Mouse (Mus musculus) thymus, adult 2 months (tissue): ENCODE results near the gene Gdpd3. TPM values are rescaled to one million over a fixed set of nuclear protein-coding genes. Genes with fewer than 3 reads are reported as not detected.

Experiments
- DNase-seq: peaks from one replicate; pipeline ENCODE4 v3.0.0; 2021
- H3K27ac ChIP-seq: fragments of 200-500 bp; 2 replicates; pipeline ENCODE4 v1.5.1; 2012; ENCODE audit warnings: low read length, control low read depth; ENCODE audit not compliant: control insufficient read depth, insufficient read depth
- H3K27me3 ChIP-seq: fragments of 200-500 bp; 2 replicates; pipeline ENCODE4 v1.6.1; 2012; ENCODE audit warnings: mild to moderate bottlenecking, low read length, moderate library complexity, mixed read lengths; ENCODE audit not compliant: control insufficient read depth, insufficient read depth
- H3K36me3 ChIP-seq: fragments of 200-500 bp; 2 replicates; pipeline ENCODE4 v1.6.1; 2012; ENCODE audit warnings: mild to moderate bottlenecking, low read length, moderate library complexity; ENCODE audit not compliant: control insufficient read depth, insufficient read depth
- H3K4me1 ChIP-seq: fragments of 200-500 bp; replicated peaks from 2 replicates; pipeline ENCODE4 v1.6.1; 2012; ENCODE audit warnings: low read length; ENCODE audit not compliant: control insufficient read depth, insufficient read depth
- H3K4me3 ChIP-seq: fragments of 200-500 bp; 2 replicates; pipeline ENCODE4 v1.5.1; 2012; ENCODE audit warnings: mild to moderate bottlenecking, low read length, control low read depth, moderate library complexity; ENCODE audit not compliant: control insufficient read depth, insufficient read depth
- CTCF ChIP-seq: fragments of 200-500 bp; IDR thresholded peaks from 2 replicates; pipeline ENCODE4 v1.5.1; 2012; ENCODE audit warnings: mild to moderate bottlenecking, control low read depth, low read length, moderate library complexity, borderline replicate concordance; ENCODE audit not compliant: control insufficient read depth, poor library complexity, insufficient read depth; ENCODE audit errors: extremely low read depth
- POLR2A ChIP-seq: fragments of 200-500 bp; IDR thresholded peaks from 2 replicates; pipeline ENCODE4 v1.6.1; 2012; ENCODE audit warnings: mild to moderate bottlenecking, low read length, control low read depth, moderate library complexity; ENCODE audit not compliant: control insufficient read depth, poor library complexity, insufficient read depth; ENCODE audit errors: extremely low read depth
- WGBS: fragments of 180-500 bp; shearing (Covaris S2); methylation state at CpG from one replicate; pipeline ENCODE4 v1.1.7; 2018; 5-methylcytosine and 5-hydroxymethylcytosine counted together
- polyA plus RNA-seq: library from polyadenylated mRNA; depleted of rRNA; stranded (reverse); fragments of >200 nt; gene quantifications from 2 replicates; pipeline ENCODE4 v1.2.3, GENCODE M21; 2012

The Gdpd3 gene
- polyA plus RNA-seq, 1 experiment, result 15.7 TPM

- Histone ChIP-seq H3K4me3 (no peak overlapping the region), H3K27ac (no peak overlapping the region), H3K27me3 (no peaks in the 10 kb centered on the region), H3K36me3 (no peaks in the 10 kb centered on the region), H3K4me1 (peaks cover 5% of the 10 kb centered on the region; the same call in 1 of the 2 replicates)
- TF ChIP-seq POLR2A, result no peak
- TF ChIP-seq CTCF, result no peak
- no peak for DNase-seq
- WGBS, result 18% methylated on average over 6 of the region's 6 CpGs
Measured at GRCm38 (mm10) chr7:126746798-126747197, 19.3 kb upstream of the Gdpd3 start.

GRCm38 (mm10) chr7:126748824-126749223 lies 17.3 kb upstream of the Gdpd3 start:
- Histone ChIP-seq H3K27me3 (no peaks in the 10 kb centered on the region), H3K4me3 (no peak overlapping the region), H3K27ac (no peak overlapping the region), H3K36me3 (no peaks in the 10 kb centered on the region), H3K4me1 (peaks cover 5% of the 10 kb centered on the region; the same call in 1 of the 2 replicates)
- TF ChIP-seq CTCF, result no peak
- no peak for TF ChIP-seq POLR2A
- no peak for DNase-seq
- WGBS, result 92% methylated on average over 7 of the region's 7 CpGs

- TF ChIP-seq POLR2A (no peak), CTCF (no peak)
- H3K27ac ChIP-seq, result no peak overlapping the region
- H3K27me3 ChIP-seq, result no peaks in the 10 kb centered on the region
- no peak overlapping the region for H3K4me3 ChIP-seq
- H3K36me3 ChIP-seq, result no peaks in the 10 kb centered on the region
- H3K4me1 ChIP-seq, result peaks cover 10% of the 10 kb centered on the region
- WGBS, result 97% methylated on average over 17 of the region's 17 CpGs
- no peak for DNase-seq
Measured at GRCm38 (mm10) chr7:126749582-126750343, 16.4 kb upstream of the Gdpd3 start.

- Histone ChIP-seq H3K27ac (no peak overlapping the region), H3K4me1 (peaks cover 7% of the 10 kb centered on the region), H3K36me3 (no peaks in the 10 kb centered on the region), H3K4me3 (no peak overlapping the region), H3K27me3 (no peaks in the 10 kb centered on the region)
- DNase-seq, result peak; percentile 63
- TF ChIP-seq CTCF (peak; percentile 86; the same call in 1 of the 2 replicates), POLR2A (no peak)
- WGBS, result 6% methylated on average over 9 of the region's 9 CpGs
Measured at GRCm38 (mm10) chr7:126754866-126755265, 11.3 kb upstream of the Gdpd3 start.

- 89% methylated on average over 7 of the region's 7 CpGs for WGBS
- Histone ChIP-seq H3K27me3 (no peaks in the 10 kb centered on the region), H3K27ac (no peak overlapping the region), H3K4me1 (peaks cover 16% of the 10 kb centered on the region), H3K4me3 (no peak overlapping the region), H3K36me3 (no peaks in the 10 kb centered on the region)
- DNase-seq, result no peak
- TF ChIP-seq POLR2A, result no peak
- no peak for TF ChIP-seq CTCF
Measured at GRCm38 (mm10) chr7:126758539-126758938, 7.6 kb upstream of the Gdpd3 start.

GRCm38 (mm10) chr7:126759050-126759671 lies 7.0 kb upstream of the Gdpd3 start, which contains the start of gene Mapk3:
TSS of gene Mapk3 (plus strand) at chr7:126759601.
- Histone ChIP-seq H3K27ac (peak within 1 kb of the TSS; percentile 23; the same call in 1 of the 2 replicates), H3K4me3 (peak within 1 kb of the TSS; percentile 94), H3K27me3 (no peaks in the 10 kb centered on the region), H3K4me1 (peaks cover 16% of the 10 kb centered on the region), H3K36me3 (no peaks in the 10 kb centered on the region)
- TF ChIP-seq CTCF, result peak; percentile 82; the same call in 1 of the 2 replicates
- no peak for TF ChIP-seq POLR2A
- WGBS, result 2% methylated on average over 25 of the region's 38 CpGs
- peak; percentile 90 for DNase-seq
